Mouse (Mus musculus): ENCODE measurements around the gene Eef1g.

Eef1g gene

GRCm38 (mm10) chr19:8966590-8967372 lies at the start of gene Eef1g:
Gene Eef1g, plus strand, starts transcription at chr19:8967041.
- under 1% methylated on average over 52 of the region's 52 CpGs for WGBS

GRCm38 (mm10) chr19:8919000-8919399 lies 47.8 kb upstream of the Eef1g start:
- WGBS = 87% methylated on average over 3 of the region's 3 CpGs

GRCm38 (mm10) chr19:8919684-8920072 lies 47.2 kb upstream of the Eef1g start:
- 59% methylated on average over 6 of the region's 6 CpGs for WGBS

- 1% methylated on average over 50 of the region's 50 CpGs for WGBS
Measured at GRCm38 (mm10) chr19:8920073-8920736, 46.6 kb upstream of the Eef1g start, which contains the start of gene B3gat3. Gene B3gat3, plus strand, starts transcription at chr19:8920374.

- WGBS = under 1% methylated on average over 6 of the region's 6 CpGs
Measured at GRCm38 (mm10) chr19:8920836-8921291, 46.0 kb upstream of the Eef1g start.

- WGBS = 64% methylated on average over 9 of the region's 9 CpGs
Measured at GRCm38 (mm10) chr19:8921741-8922140, 45.1 kb upstream of the Eef1g start.

- 74% methylated on average over 2 of the region's 2 CpGs for WGBS
Measured at GRCm38 (mm10) chr19:8926766-8927165, 40.1 kb upstream of the Eef1g start.

GRCm38 (mm10) chr19:8927891-8928525 lies 38.8 kb upstream of the Eef1g start:
- 89% methylated on average over 12 of the region's 12 CpGs for WGBS

GRCm38 (mm10) chr19:8928689-8929223 lies 38.1 kb upstream of the Eef1g start:
- 30% methylated on average over 16 of the region's 16 CpGs for WGBS

- 2% methylated on average over 70 of the region's 74 CpGs for WGBS
Measured at GRCm38 (mm10) chr19:8929224-8930088, 37.4 kb upstream of the Eef1g start, which contains the start of the genes Rom1 and Eml3. Gene Rom1, minus strand, starts transcription at chr19:8929356. Gene Eml3, plus strand, starts transcription at chr19:8929552.

- 25% methylated on average over 11 of the region's 11 CpGs for WGBS
Measured at GRCm38 (mm10) chr19:8930117-8930516, 36.7 kb upstream of the Eef1g start.

- 90% methylated on average over 7 of the region's 7 CpGs for WGBS
Measured at GRCm38 (mm10) chr19:8930771-8931170, 36.1 kb upstream of the Eef1g start.

- 92% methylated on average over 2 of the region's 2 CpGs for WGBS
Measured at GRCm38 (mm10) chr19:8936736-8937135, 30.1 kb upstream of the Eef1g start.

GRCm38 (mm10) chr19:8940526-8941133 lies 26.2 kb upstream of the Eef1g start:
- WGBS = 82% methylated on average over 15 of the region's 15 CpGs

- 47% methylated on average over 10 of the region's 10 CpGs for whole genome bisulfite sequencing
Measured at GRCm38 (mm10) chr19:8941136-8941514, 25.7 kb upstream of the Eef1g start.

- WGBS = 1% methylated on average over 64 of the region's 64 CpGs
Measured at GRCm38 (mm10) chr19:8941515-8942217, 25.2 kb upstream of the Eef1g start, which contains the start of gene Mta2. Gene Mta2, plus strand, starts transcription at chr19:8941875.

- under 1% methylated on average over 46 of the region's 46 CpGs for WGBS
Measured at GRCm38 (mm10) chr19:8942276-8942964, 24.4 kb upstream of the Eef1g start.

- WGBS = 50% methylated on average over 2 of the region's 2 CpGs
Measured at GRCm38 (mm10) chr19:8943047-8943446, 23.8 kb upstream of the Eef1g start.

- WGBS = 38% methylated on average over 5 of the region's 5 CpGs
Measured at GRCm38 (mm10) chr19:8944062-8944461, 22.8 kb upstream of the Eef1g start.
